Mouse (Mus musculus): Measurements from ENCODE around the gene Tshr. TPM values are rescaled to one million over a fixed set of nuclear protein-coding genes. Genes with fewer than 3 reads are reported as not detected.

Gene Tshr
- polyA plus RNA-seq, 1 experiment from 2014 or later, result 0.04 TPM

Other genes starting within 250 kb of the Tshr start
- gene Cep128, start 154 bp upstream of the Tshr start, polyA plus RNA-seq (2014; fragmentation: Nextera tagmentation; extraction: Ambion mirVana), result 14.5 and 18.5 TPM in 2 replicates
- gene Gtf2a1, start 205.9 kb downstream of the Tshr start, polyA plus RNA-seq (2014; fragmentation: Nextera tagmentation; extraction: Ambion mirVana), result 28.9 and 32.2 TPM in 2 replicates

Data from liver, embryonic 11.5 days (tissue).